Mouse (Mus musculus) ZHBTc4 (cell line): ENCODE measurements around the gene Tbc1d10a.

Experiments
- DNase-seq: peaks from one replicate; pipeline ENCODE4 v3.0.0-alpha.2; 2011; ENCODE audit warnings: low read depth, low spot score

Tbc1d10a gene

DNA sequence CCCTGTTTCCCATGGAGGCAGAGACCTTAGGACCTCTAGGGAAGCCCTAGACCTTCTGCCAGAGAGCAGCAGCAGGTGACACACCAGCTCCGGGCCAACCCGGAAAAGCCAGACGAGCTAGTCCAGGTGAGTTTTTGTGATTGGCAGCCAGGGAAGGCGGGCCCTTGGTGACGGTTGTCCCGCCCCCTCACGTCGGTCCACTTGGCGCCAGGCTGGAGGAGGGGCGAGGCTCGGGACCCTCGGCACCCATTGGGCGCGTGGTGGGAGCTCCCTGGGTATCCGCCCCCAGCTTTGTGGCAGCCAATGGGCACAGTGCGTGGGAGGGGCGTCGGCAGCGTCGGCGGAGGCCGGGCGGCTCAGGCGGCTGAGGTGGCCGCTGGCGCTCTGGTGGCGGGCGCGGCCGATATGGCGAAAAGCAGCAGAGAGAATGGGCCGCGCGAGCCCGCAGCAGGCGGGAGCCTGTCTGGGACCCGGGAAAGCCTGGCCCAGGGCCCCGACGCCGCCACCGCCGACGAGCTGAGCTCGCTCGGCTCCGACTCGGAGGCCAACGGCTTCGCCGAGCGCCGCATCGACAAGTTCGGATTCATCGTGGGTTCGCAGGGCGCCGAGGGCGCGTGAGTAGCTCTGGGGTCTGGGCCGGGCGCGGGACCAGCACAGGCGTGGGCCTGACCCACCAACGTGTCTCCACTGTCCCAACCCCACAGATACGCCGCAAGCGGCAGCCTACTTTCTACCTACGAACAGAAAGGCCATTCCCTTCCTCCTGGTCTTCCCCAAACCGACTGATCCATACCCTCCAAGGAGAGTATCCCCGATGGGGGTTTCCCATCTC lies at the start of gene Tbc1d10a:
Gene Tbc1d10a (plus strand): TSS at position 304 of the 832 bp plus-strand sequence.
- peak; percentile 100 for DNase-seq

DNA sequence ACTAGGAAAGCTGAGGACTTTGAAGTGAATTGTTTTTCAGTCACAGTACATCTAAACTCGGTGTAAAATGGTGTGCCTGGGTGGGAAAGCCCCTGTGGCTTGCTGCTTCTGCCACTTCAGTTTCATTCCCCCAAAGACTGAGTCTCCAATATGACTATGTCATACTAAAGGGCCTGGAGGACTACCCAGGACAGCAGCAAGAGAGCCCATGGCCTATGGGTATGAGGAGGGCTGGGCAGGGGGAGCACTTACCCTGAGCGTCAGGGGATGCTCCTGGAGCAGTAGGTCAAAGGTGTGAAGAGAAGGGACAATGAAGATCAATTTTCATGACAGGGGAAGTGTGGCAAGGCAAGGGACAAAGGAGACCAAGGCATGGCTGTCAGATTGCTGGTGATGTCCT lies 47.6 kb upstream of the Tbc1d10a start:
- DNase-seq, result no peak

DNA sequence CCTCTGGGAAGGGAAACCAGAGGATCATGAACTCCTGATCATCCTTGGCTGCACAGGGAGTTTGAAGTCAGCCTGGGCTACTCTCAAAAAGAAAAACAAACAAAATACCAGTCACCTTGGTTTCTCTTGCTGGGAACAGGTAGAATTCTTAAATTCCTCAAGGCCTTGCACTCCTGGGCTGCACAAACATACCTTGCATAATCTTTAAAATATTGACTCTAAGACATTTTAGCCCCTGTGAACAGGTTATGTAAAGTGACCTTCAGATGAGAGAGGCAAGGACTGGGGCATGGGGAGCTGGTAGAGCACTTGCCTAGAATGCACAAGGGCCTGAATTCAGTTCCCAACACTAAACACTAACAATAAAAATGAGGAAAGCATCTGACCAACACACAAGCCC lies 45.1 kb upstream of the Tbc1d10a start:
- no peak for DNase-seq

DNA sequence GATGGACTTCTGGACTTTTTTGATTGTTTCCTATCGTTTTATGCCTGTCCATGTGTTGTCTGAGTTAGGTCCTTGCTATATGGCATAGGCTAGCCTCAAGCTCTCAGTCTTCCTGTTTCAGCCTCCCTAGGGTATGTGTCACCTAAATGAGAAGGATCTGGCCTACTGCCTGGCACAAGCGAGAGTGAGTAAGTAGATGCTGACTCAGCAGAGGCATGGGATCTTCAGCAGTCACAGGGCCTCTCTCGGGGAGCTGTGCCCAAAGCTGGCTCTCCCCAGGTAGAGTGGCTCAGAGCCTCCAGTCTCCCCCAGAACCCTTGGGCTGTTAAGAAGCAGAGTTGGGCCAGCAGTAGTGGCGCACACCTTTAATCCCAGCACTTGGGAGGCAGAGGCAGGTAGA lies 44.2 kb upstream of the Tbc1d10a start:
- DNase-seq, result no peak

DNA sequence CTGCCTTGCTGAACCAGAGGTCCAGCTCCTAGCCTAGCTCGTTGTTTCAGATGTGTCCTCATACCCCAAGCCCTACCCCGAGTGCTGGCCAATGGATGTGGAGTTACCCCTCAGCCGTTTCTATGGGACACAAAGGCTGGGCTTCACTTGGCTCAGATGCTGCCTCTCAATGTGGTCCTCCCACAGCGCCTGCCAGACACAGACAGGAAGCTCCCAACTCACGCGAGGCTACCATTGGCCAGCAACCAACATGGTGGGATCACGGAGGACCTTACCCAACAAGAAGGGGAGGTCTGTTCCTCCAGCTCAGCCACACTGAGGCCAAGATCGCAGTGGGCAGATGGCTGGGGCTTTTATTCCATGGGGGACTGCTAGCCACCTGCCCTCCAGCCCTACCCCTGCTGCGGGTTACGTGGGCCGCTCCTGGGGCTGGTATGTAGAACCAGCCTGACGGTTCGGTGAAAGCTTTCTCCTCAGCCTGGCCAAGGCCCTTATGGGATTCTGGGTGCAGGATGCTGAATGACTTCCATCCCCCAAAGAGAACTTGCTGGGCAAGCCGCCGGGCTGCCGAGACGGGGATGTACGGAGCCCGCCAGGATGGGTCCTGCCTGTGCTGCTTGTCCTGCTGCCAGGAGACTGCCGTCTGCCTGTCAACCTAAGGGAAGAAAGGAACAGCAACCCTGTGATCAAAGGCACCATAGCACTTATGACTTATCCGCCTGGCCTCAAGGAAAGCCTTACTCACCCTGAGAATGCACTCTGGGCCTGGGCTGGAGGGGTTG lies 43.1 kb upstream of the Tbc1d10a start:
- DNase-seq, result peak; percentile 40

DNA sequence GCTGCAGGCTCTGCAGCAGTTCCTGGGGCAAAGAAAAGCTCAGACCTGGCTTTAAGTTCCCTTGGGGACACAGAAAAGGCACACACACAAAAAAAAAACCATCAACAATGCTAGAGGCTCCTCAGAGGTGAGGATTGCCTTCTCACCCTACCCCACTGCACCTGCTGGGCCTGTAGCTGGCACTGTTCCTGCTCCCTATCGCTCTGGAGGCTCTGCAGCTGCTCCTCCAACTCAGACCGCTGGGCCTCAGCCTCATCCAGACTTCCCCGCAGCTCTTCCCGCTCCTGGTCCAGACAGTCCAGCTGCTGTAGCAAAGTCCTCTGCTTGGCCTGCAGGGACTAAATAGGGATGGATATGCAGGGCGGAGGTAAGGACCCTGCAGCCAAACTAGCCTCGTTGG lies 40.2 kb upstream of the Tbc1d10a start:
- no peak for DNase-seq

DNA sequence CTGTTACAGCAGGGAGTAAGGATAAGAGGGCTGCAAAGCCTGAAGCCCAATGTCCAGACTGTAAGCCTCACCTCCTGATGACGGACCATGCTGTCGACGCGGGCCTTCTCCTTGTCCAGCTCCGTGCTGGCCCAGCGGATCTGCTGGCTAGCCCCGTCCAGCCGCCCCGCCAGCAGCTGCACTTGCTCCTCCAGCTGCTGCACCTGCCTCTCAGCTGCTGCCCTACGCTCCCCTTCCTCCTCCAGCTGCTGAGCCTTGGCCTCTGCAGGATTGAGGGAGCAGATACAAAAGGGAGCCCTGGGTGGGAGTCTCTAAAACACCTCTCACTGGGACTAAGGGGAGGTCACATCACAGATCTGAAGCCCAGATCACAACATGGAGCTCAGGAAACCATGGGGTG lies 39.5 kb upstream of the Tbc1d10a start:
- no peak for DNase-seq

DNA sequence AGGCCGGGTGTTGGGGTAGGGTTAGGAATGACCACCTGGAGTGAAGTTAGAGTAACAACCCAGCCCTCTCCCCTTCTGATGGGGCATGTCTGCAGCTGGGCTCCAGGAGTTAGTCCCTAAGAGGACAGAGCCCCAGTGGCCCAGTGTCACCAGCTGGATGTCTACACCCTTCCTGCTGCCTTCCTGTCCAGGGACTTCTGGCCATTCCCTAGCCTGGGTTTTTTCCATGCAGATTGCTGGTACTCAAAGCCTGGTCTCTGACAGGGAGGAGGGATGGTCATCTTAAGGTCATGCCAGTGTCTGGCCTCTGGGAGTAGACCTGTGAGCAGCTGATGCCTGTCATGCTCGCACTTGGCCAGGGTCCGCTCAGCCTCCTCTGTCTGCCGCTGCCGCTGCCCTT lies 38.5 kb upstream of the Tbc1d10a start:
- DNase-seq, result no peak

DNA sequence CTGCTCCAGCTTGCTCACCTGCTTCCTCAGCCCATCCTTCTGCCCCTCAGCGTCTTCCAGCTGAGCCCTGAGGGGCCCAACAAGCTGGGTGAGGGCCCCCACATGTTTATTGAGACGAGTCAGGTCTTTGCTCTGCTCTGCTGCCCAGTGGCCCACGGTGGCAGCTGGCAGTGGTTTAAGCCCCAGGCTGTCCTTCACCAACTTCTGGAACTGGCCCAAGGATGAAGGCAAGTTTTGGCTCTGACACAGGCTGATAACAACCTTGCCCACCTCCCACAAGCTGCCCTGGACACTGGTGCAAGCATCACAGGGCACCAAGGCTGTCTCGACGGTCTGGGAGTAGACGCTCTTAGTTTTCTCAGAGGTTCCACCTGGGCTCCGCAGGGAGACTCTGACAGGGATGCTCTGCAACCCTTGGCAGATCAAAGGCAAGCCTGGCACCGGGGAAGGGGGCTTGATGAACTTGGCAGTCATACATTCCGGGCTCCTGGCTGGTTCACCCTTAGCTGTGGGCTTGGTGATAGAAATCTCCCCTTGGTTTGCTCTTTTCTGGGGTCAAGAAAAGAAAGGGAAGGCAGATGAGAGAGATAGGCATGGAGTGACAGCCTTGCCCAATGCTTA lies 37.9 kb upstream of the Tbc1d10a start:
- no peak for DNase-seq

DNA sequence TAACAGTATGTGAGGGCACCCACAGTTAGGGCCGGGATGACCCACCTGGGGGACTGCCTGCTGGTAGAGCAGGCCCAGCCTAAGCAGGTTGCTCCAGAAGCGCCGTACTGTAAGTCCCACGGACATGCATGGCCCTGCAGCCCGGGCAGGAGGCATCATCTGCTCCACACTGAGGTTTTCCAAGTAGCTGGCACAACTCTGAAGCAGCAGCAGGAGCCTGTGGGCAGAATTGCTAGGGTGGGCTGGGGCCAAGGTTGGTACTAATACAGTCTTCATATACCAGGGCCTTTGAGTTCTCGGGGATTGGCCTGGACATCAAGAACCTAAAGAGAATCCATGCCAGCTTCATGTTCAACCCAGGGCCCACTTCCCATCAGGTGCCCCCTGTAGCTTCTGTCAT lies 36.7 kb upstream of the Tbc1d10a start:
- no peak for DNase-seq

DNA sequence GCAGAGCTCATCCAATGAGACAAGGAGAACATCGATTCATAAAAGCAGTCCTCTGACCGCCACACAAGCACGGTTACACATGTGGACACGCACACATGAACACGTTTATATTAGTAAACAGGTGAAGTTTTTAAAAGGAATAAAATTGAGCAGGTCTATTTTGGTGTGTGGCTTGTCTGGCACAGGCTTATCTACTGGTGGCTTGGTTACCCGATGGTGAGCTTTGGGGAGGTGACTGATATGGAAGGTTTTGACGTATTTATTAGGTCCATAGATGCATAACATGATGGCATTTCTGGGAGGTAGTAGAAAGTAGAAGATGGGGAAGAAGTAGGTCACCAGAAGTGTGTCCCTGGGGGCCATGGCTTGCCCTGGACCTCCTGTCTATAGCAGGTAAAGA lies 32.9 kb upstream of the Tbc1d10a start:
- DNase-seq, result no peak

DNA sequence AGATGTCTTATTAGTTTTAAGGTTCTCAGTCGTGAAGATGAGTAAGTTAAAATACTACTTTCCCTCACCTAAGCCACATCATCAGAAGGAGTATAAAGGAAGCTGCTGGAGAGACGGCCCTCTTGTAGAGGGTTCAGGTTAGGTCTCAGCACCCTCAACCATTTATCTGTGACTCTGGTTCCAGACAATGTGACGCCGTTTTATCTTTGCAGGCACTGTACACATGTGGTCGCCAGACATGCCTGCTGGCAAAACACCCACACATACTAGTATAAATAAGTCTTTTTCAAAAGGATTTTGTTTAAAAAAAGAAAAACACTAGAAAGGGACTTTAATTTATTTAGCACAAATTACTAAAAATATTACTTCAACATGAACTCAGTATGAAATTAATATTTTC lies 30.9 kb upstream of the Tbc1d10a start:
- DNase-seq, result no peak

DNA sequence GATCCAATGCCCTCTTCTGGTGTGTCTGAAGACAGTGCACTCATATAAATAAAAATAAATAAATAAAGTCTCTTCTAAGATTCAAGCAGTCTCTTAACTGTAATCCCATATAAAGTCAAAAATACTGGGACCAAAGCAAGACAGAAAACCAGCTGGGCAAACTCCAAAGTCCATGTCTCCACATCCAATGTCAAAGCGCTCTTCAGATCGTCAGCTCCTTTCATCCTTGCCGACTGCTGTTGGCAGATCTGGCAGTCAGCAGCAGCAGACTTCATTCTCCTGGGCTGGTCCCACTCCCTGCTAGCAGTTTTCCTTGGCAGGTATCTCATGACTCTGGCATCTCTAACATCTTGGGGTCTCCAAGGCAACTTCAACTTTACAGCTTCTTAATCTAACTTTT lies 27.9 kb upstream of the Tbc1d10a start:
- DNase-seq, result no peak

DNA sequence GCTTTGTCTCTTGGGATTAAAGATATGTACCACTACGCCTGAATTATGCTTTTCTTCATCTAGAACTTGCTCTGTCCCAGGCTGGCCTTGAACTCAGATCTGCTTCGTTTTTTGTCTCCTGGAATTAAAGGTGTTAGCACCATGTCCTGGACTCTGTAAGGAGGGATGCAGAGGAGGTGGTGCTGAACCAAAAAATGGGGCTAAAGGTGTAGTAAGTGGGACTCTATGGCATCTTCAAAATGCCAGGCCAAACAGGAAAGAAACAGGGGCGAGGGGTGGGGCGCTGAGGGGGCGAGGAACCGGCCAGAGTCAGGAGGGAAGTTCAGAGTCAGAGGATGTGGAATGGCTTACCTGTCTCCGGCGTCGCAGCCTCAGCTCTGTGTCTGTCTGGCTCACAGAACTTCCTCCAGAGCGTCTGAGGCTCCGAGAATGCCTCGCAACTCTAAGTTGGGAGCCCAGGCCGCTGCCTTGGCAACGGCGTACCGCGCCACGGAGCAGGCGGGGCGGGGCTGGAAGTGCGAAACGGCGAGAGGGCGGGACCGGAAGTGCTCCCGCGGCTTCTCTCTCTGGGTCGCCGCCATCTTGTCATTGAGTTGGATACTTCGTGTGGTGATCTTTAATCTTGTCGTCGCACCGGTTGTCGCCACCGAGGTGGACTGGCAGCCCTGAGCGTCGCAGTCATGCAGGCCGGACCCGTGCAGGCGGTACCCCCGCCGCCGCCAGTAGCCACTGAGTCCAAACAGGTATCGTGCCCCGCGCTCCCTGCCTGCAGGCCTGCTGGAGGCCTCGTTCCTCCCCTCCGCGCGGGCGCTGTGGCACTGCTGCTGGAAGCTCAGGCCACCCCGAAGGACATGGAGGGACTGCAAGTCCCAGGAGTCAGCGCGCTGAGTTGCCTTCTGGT lies 26.5 kb upstream of the Tbc1d10a start, which contains the start of the genes Ccdc157 and Sf3a1:
Gene Ccdc157 (minus strand): TSS at position 486 of the 901 bp plus-strand sequence.
Gene Sf3a1 (plus strand): TSS at position 543 of the 901 bp plus-strand sequence.
- DNase-seq, result peak; percentile 97

DNA sequence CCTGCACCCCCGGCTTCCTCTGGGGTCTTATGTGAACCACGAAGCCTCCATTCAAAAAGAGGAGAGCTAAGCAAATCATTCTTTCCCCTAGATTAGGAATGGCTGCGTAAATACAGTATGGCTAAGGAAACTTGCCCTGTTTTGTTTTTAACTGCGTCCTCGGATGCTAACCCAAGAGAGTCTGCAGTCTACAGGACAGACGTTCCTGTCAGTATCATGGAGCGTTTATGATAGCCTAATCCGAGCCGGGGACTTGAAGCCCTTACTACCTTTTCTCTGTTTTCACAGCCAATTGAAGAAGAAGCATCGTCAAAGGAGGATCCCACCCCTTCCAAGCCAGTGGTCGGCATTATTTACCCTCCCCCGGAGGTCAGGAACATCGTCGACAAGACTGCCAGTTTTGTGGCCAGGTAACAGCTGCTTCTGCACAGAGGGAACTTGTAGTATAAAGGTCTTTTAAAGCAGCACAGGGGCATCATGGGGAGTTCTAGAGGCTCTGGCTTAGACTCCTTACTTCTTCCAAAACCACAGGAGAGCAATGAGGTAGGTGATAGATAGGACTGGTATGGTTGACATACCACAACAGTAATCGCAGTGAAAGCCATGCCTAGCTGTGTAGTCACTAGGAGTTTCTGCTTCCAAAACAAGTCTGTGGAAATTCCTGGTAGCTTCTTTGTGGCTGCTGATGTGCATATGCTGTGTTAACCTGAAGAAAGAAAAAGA lies 25.7 kb upstream of the Tbc1d10a start:
- DNase-seq, result peak; percentile 12

DNA sequence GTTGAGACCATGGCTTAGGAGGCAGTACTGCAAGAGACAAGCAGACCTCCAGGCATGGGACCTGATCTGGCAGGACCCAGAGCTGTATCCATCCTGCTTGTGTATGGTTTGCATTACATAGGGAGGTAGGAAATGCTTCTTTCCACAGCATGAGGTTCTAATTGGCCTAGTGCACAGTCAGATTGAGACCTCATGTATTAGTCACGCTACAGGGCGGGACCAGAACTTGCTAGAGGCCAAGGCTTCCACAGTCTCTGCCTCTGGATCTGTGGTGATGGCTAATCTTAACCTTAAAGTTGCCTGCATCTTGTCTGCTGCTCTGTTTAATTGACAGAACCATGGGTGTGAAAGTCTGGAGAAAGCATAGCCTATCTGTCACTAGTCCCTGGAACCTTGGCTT lies 21.9 kb upstream of the Tbc1d10a start:
- no peak for DNase-seq

DNA sequence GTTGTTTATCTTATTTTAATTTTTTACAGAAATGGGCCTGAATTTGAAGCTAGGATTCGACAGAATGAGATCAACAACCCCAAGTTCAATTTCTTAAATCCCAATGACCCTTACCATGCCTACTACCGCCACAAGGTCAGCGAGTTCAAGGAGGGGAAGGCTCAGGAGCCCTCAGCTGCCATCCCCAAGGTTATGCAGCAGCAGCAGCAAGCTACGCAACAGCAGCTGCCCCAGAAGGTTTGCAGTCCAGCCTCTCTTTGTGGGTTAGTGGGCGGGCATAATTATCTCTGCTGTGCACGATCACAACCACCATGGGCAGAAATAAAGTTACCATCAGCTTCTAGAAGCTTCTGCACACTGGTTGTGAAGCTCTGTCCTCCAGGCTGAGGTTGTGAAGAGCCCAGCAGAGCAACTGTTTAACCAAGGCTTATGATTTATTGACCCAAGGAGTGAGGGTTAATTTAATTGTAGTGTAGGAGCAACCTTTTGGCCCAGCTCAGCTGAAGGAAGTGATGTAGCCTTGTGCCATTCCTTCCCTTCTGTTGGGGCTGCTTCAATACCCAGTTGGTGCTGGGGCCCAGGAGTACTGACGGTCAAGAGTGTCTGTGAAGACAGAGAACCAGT lies 20.0 kb upstream of the Tbc1d10a start:
- DNase-seq, result no peak

DNA sequence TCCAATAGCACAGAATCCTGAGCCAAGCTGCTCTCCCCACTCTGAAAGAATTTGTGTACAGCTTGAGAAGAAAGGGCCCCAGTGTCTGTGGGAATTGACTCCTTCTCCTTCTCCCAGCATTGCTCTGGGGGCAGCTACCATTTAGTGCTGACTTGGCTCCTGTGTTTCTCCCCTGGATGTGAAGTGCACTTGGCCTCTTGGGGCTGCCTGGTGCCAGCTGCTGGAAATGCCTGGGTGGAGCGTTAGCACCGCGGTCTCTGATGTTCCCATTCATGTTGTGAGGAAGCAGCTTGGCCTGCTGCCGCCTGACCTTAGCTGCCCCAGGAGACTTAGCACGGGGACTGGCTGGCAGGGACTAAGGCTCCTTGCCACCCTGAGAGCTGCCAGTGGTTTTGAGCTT lies 12.0 kb upstream of the Tbc1d10a start:
- no peak for DNase-seq

DNA sequence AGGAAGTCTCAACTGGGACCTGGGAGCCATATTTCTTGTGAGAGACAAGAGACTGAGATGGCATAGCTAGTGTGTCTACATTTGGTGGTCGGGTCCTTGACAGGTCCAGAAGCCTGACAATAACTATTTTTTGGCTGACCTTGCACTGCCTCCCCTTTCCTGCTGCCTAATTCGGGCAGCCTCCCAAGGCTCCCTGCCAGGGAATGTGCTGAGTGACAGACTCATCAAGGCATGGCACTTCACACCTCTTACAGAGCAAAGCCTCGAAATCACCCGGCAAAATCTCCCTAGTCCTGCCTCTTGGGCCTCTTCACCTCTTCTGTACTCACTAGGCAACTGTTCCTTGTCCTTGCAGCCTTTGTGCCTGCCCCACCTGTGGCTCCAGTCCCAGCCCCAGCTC lies 8.9 kb upstream of the Tbc1d10a start:
- no peak for DNase-seq

DNA sequence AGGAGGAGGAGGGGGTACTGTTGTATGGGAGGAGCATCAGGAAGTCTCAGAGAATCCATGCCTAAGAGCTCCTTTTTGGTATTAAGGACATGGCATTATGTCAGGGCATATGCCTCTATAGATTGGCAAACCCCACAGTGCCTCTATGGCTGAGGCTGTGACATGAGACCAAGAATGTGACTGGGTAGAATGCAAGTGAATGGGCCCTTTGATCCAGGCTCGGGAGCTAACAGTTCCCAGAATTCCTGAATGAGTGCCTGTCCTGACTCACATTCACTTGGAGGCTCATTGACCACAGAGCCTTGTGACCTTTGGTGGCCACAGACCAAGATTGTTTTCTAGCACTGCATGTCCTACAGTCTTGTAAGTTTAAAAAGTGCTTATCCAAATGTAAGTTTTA lies 4.5 kb upstream of the Tbc1d10a start:
- peak; percentile 37 for DNase-seq
